Mouse (Mus musculus) gastrocnemius, postnatal 14 days (tissue): ENCODE data around the gene Dsn1. TPM values are rescaled to one million over a fixed set of nuclear protein-coding genes. Genes with fewer than 3 reads are reported as not detected.
A peak's percentile ranks its signal among the peaks of the same experiment; 100 is the strongest.

Source experiments
- DNase-seq: peaks from one replicate; pipeline ENCODE4 v3.0.0; 2021; ENCODE audit warnings: mixed read lengths
- intact Hi-C: fragments of 180-260 bp; cut with DNase I; formaldehyde crosslinking; loops from one replicate; pipeline ENCODE4 v1.15.1; 2025; ENCODE audit warnings: low total_unique reads
- total RNA-seq, 2 experiments: library from RNA; stranded (reverse); gene quantifications; 2 replicates each; pipeline ENCODE4 v1.2.3; 2021

The Dsn1 gene
- total RNA-seq, 2 experiments from 2014 or later = 2.7 to 3.5 TPM

DNA sequence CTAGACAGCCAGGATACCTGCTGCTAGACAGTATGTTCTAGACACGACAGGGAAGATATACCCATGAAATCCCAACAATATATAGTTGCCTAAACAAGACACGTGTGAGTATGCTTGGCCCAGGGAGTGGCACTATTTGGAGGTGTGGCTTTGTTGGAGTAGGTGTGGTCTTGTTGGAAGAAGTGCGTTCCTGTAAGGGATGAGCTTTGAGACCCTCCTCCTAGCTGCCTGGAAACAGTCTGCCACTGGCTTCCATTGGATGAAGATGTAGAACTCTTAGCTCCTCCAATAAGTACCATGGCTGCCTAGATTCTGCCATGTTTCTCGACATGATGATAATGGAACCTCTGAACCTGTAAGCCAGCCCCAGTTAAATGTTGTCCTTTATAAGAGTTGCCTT lies 25.7 kb downstream of the Dsn1 start:
- intact Hi-C loops = no loop called here
- no peak for DNase-seq

GRCm38 (mm10) chr2:156980059-156980458 lies 26.9 kb downstream of the Dsn1 start:
- intact Hi-C loops = no loop called here
- no peak for DNase-seq

DNA sequence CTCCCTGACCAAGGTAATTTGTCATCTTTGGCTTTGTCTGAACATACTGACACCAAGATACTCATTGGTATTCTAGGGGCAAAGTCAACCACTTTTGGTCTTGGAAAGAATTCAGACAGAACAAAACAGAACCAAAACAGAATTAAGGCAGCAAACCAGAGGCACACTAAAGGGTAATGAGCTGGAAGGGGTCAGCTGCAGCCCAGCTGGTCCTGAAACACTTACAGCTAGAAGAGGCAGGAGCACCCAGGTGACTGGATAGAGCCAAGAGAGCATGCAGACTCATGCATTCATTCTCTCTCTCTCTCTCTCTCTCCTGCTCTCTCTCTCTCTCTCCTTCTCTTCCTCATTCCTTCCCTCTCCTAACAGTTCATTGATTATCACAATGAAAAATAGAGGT lies 30.2 kb downstream of the Dsn1 start:
- intact Hi-C loops = no loop called here
- DNase-seq = no peak

- intact Hi-C loops = no loop called here
- no peak for DNase-seq
Measured at GRCm38 (mm10) chr2:156974967-156975366, 32.0 kb downstream of the Dsn1 start.

DNA sequence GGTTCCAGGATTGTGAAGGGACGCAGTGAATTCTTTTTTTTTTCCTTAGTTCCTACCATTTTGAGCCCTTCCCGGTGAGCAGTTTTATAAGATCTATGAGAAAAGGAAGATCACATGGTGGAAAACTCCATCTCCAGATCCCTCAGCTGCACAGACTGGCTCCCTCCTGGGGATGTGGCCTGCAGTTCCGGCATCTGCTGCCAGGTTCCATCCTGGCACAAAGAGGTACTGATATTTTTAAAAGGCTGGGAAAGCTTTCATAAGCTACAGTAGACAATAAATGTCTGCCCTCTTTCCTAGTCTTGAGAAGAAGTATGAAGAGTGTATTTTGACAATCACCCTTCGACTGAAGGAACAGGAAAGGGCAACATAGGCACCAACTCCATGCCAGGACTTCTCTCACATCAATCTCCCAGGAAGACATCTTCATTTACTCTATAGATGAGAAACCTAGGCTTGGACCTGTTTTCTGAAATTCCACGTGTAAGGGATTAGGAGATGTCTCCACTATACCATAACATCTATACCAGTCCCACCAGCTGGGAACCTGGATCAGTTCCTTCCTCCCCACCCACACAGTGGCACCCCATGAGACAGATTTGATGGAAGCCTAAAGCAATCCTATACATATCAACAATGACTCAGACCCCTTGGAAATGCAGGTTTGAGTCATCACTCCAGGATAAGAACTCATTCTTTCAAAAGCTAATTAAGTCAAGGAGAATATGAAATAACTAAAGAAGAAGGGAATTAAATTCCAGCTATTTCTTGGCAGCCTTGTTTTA lies 33.4 kb downstream of the Dsn1 start:
- intact Hi-C loops = no loop called here
- no peak for DNase-seq

DNA sequence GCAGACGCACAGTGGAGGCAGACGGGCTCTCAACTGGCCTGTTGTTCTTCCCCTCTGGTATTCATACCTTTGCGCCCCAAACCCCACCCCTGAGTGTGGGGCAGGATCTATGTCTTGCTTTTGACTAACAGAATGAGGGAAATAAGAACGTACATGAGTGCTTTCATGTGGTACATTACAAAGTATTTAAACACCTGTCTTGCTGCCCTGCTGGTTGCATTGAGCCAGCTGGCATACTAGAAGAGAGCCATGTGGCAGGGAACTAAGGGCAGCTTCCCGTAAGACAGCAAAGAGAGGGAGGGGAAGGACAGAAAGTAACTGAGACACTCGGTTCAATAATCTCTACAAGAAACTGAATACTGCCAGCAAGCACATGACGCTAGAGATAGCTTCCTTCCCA lies 36.7 kb downstream of the Dsn1 start:
- no peak for DNase-seq
- intact Hi-C loops = no loop called here

- intact Hi-C loops = no loop called here
- no peak for DNase-seq
Measured at GRCm38 (mm10) chr2:156968501-156968900, 38.5 kb downstream of the Dsn1 start.

- intact Hi-C loops = no loop called here
- peak; percentile 20 for DNase-seq
Measured at GRCm38 (mm10) chr2:156967388-156967787, 39.6 kb downstream of the Dsn1 start.

GRCm38 (mm10) chr2:156963891-156964290 lies 43.1 kb downstream of the Dsn1 start:
- intact Hi-C loops = no loop called here
- no peak for DNase-seq

DNA sequence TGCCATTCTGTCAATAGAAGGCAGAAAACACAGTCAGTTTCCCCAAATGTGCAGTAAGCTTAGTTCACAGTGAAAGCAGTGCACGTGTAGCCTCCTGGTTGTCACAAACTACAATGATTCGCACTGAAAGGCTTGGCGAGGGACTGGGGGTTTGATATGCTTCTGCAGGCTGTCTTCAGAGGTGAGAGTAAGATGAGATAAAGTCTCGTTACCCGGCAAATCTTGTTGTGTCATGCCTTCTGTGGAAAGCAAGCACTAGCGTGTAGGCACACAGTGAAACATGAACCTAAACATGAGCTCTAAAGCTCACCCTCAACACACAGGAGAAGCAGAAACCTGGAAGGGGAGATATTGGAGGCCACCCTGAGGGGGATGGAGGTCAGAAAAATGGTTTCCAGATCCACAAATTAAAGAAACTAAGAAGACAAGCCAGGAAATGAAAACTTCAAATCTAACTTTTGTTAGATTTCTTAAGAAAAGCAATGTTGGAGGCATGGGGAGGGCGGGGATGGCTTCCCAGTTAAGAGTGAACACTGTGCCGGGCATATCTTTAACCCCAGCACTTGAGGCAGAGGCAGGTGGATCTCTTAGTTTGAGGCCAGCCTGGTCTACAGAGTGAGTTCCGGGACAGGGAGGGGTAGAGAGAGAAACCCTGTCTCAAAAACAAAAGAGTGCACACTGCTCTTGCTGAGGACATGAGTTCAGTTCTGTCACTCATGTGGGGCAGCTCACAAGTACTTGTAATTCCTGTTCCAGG lies 48.3 kb downstream of the Dsn1 start:
- intact Hi-C loops = no loop called here
- DNase-seq = no peak

DNA sequence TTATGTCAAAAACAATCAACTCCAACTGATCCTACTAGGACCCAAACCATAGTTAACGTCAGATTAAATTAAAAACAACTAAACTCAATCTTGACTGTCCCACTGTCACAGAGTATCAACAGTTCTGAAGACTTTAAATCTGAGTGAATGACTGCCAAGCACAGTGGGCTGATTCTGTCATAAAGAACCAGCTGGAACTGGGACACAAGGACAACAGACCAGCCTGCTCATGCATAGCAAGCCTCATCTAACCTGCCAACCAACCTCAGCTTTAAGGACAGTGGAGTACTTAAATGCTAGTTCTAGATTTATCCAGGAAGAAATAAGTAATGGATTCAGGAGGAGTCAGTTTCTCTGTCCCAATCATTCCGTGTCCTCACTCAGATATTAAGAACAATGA lies 49.9 kb downstream of the Dsn1 start:
- intact Hi-C loops = no loop called here
- no peak for DNase-seq

- no peak for DNase-seq
- intact Hi-C loops = no loop called here
Measured at GRCm38 (mm10) chr2:156956306-156956705, 50.6 kb downstream of the Dsn1 start.

GRCm38 (mm10) chr2:156954463-156954862 lies 52.5 kb downstream of the Dsn1 start:
- no peak for DNase-seq
- intact Hi-C loops = no loop called here

DNA sequence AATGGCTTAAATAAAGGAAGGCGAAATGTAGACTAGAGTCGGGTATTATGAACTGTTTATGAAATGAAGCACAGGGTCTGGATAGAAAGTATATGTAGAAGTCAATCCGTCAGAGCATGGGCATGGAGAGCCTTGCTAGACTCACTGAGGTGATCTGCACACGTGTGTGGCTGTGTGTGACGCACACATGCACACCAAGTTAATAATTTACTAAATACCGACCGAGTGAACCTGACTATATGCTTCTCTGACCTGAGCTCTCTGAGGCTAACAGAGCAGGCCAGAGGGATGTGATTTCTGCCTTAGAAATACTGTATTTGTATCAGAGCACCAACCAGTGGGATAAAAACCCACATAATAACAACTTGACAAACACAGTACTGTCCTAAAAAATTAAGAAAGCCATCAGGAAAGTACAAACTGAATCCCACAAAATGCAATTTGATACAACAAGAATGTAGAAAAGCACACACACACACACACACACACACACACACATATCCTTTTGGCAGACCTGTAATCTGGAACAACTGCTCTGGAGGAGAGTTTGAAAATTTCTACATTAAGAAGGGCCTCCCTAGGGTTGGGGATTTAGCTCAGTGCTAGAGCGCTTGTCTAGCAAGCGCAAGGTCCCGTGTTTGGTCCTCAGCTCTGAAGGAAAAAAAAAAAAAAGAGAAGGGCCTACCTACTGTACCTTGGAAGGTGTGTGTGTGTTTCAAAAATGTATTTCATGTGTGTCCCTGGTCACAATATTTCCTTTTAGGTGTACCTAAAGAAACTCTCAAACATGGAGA lies 55.5 kb downstream of the Dsn1 start:
- intact Hi-C loops = no loop called here
- DNase-seq = no peak

GRCm38 (mm10) chr2:156950816-156951215 lies 56.1 kb downstream of the Dsn1 start:
- intact Hi-C loops = no loop called here

More at GRCm38 (mm10) chr2:156950816-156951215, 56.1 kb downstream of the Dsn1 start:
- no peak for DNase-seq

Other genes starting within 250 kb of the Dsn1 start
- 100 to 1,000 TPM; 165 to 224 TPM for gene Myl9, start 231.7 kb downstream of the Dsn1 start, total RNA-seq
- 1 to 10 TPM; 2.9 to 3.1 TPM for gene Tgif2, start 167.1 kb downstream of the Dsn1 start, total RNA-seq
- under 1 TPM; 0.35 to 0.44 TPM for gene 4930518I15Rik, start 149.2 kb downstream of the Dsn1 start, total RNA-seq
- gene Rab5if, start 144.0 kb downstream of the Dsn1 start, total RNA-seq = 10 to 100 TPM; 75.1 to 77.1 TPM
- not detected for gene Sla2, start 120.0 kb downstream of the Dsn1 start, total RNA-seq
- 10 to 100 TPM; 23.3 to 25.2 TPM for gene Ndrg3, start 15.1 kb downstream of the Dsn1 start, total RNA-seq
- 10 to 100 TPM; 11.1 to 12.2 TPM for gene Soga1, start 72.1 kb upstream of the Dsn1 start, total RNA-seq
- not detected for gene Tldc2, start 79.9 kb upstream of the Dsn1 start, total RNA-seq
- 10 to 100 TPM; 11.4 to 13.7 TPM for gene Samhd1, start 128.1 kb upstream of the Dsn1 start, total RNA-seq
- gene Rbl1, start 197.4 kb upstream of the Dsn1 start, total RNA-seq = 1 to 10 TPM; 2.0 to 3.8 TPM